Mouse (Mus musculus) intestine, embryonic 14.5 days (tissue): ENCODE measurements around the gene Myo9b. TPM values are rescaled to one million over a fixed set of nuclear protein-coding genes. Genes with fewer than 3 reads are reported as not detected.

Experiments used
- ATAC-seq: fragments of 200-750 bp; cut with Nextera tagmentation; replicated peaks from 2 replicates; pipeline ENCODE4 v1.8.0; 2017; ENCODE audit warnings: low read depth, moderate number of reproducible peaks, moderate TSS enrichment, moderate library complexity; ENCODE audit not compliant: low FRiP score, low TSS enrichment
- DNase-seq: peaks from one replicate; pipeline ENCODE4 v3.0.0-alpha.2; 2018; ENCODE audit warnings: low spot score
- H3K27ac ChIP-seq: fragments of 300-500 bp; sonication (generic); 2 replicates; pipeline ENCODE4 v1.5.1; 2014; ENCODE audit warnings: low read depth, mild to moderate bottlenecking, control low read depth
- H3K27me3 ChIP-seq: fragments of 300-500 bp; sonication (generic); replicated peaks from 2 replicates; pipeline ENCODE4 v1.6.1; 2014; ENCODE audit warnings: low read length, control low read depth; ENCODE audit not compliant: control insufficient read depth, insufficient read depth
- H3K36me3 ChIP-seq: fragments of 300-500 bp; sonication (generic); 2 replicates; pipeline ENCODE4 v1.6.1; 2014; ENCODE audit warnings: low read length, control low read depth; ENCODE audit not compliant: control insufficient read depth, insufficient read depth
- H3K4me1 ChIP-seq: fragments of 300-500 bp; sonication (generic); replicated peaks from 2 replicates; pipeline ENCODE4 v1.6.1; 2014; ENCODE audit warnings: low read length, control low read depth, mixed read lengths; ENCODE audit not compliant: control insufficient read depth, insufficient read depth
- H3K4me2 ChIP-seq: fragments of 300-500 bp; sonication (generic); 2 replicates; pipeline ENCODE4 v1.6.1; 2014; ENCODE audit warnings: low read length
- H3K4me3 ChIP-seq: fragments of 300-500 bp; sonication (generic); 2 replicates; pipeline ENCODE4 v1.5.1; 2014; ENCODE audit warnings: low read depth, low read length, control low read depth, mixed read lengths
- H3K9ac ChIP-seq: fragments of 300-500 bp; sonication (generic); 2 replicates; pipeline ENCODE4 v1.6.1; 2014; ENCODE audit warnings: mild to moderate bottlenecking, low read length
- H3K9me3 ChIP-seq: fragments of 300-500 bp; sonication (generic); 2 replicates; pipeline ENCODE4 v1.6.1; 2016; ENCODE audit warnings: low read length, control low read depth; ENCODE audit not compliant: control insufficient read depth
- WGBS: fragments of 180-500 bp; shearing (Covaris S2); extraction: QIAGEN DNeasy Blood & Tissue Kit; methylation state at CpG from one replicate; pipeline ENCODE4 v1.1.7; 2014; 5-methylcytosine and 5-hydroxymethylcytosine counted together
- polyA plus RNA-seq: library from polyadenylated mRNA; unstranded; fragments of >200 nt; fragmentation: Nextera tagmentation; extraction: Ambion mirVana; gene quantifications from 2 replicates; pipeline ENCODE4 v1.2.1, GENCODE M21; 2014

Myo9b gene
- polyA plus RNA-seq, 1 experiment from 2014 or later, result 21.6 TPM

- no peak overlapping the region for H3K27ac ChIP-seq
- 86% methylated on average over 12 of the region's 12 CpGs for WGBS
- H3K4me1 ChIP-seq, result peaks cover 29% of the 10 kb centered on the region
- H3K4me3 ChIP-seq, result no peak overlapping the region
- H3K4me2 ChIP-seq, result no peak overlapping the region
- no peaks in the 10 kb centered on the region for H3K9me3 ChIP-seq
- no peaks in the 10 kb centered on the region for H3K27me3 ChIP-seq
- ATAC-seq (no peak), DNase-seq (no peak)
- peaks cover 48% of the 10 kb centered on the region for H3K36me3 ChIP-seq
- H3K9ac ChIP-seq, result no peak overlapping the region
Observed at GRCm38 (mm10) chr8:71372427-71372826, 99.9 kb downstream of the Myo9b start.

GRCm38 (mm10) chr8:71373000-71373399, 100.5 kb downstream of the Myo9b start:
- WGBS, result 94% methylated on average over 3 of the region's 3 CpGs
- H3K36me3 ChIP-seq, result peaks cover 53% of the 10 kb centered on the region

GRCm38 (mm10) chr8:71374616-71375206, 102.2 kb downstream of the Myo9b start:
- H3K4me1 ChIP-seq, result peaks cover 31% of the 10 kb centered on the region
- H3K4me2 ChIP-seq, result no peak overlapping the region
- no peaks in the 10 kb centered on the region for H3K27me3 ChIP-seq
- no peak overlapping the region for H3K9ac ChIP-seq
- peaks cover 47% of the 10 kb centered on the region for H3K36me3 ChIP-seq
- ATAC-seq (no peak), DNase-seq (no peak)
- no peak overlapping the region for H3K27ac ChIP-seq
- H3K9me3 ChIP-seq, result no peaks in the 10 kb centered on the region
- no peak overlapping the region for H3K4me3 ChIP-seq
- 81% methylated on average over 17 of the region's 17 CpGs for WGBS

More at GRCm38 (mm10) chr8:71373000-71373399, 100.5 kb downstream of the Myo9b start:
- Histone ChIP-seq H3K4me1 (peaks cover 24% of the 10 kb centered on the region), H3K4me3 (no peak overlapping the region), H3K9ac (no peak overlapping the region), H3K27me3 (no peaks in the 10 kb centered on the region), H3K27ac (no peak overlapping the region), H3K9me3 (no peaks in the 10 kb centered on the region), H3K4me2 (no peak overlapping the region)
- ATAC-seq (no peak), DNase-seq (no peak)

GRCm38 (mm10) chr8:71375581-71376422, 103.3 kb downstream of the Myo9b start:
- Histone ChIP-seq H3K36me3 (peaks cover 45% of the 10 kb centered on the region), H3K4me1 (peaks cover 36% of the 10 kb centered on the region), H3K4me3 (peak overlapping the region; percentile 17), H3K4me2 (peak overlapping the region; percentile 44), H3K27me3 (no peaks in the 10 kb centered on the region), H3K27ac (peak overlapping the region; percentile 38; the same call in 1 of the 2 replicates), H3K9me3 (no peaks in the 10 kb centered on the region), H3K9ac (no peak overlapping the region)
- ATAC-seq (peak; percentile 42), DNase-seq (peak; percentile 82)
- WGBS, result 11% methylated on average over 64 of the region's 74 CpGs

- Histone ChIP-seq H3K4me1 (peaks cover 36% of the 10 kb centered on the region), H3K27ac (0 out of 2 replicates have a peak overlapping the region, but pooled peaks have one; percentile 38), H3K9ac (no peak overlapping the region), H3K9me3 (no peaks in the 10 kb centered on the region), H3K4me2 (peak overlapping the region; percentile 44), H3K27me3 (no peaks in the 10 kb centered on the region), H3K36me3 (peaks cover 45% of the 10 kb centered on the region), H3K4me3 (no peak overlapping the region)
- WGBS, result 59% methylated on average over 8 of the region's 8 CpGs
- no peak for DNase-seq
- no peak for ATAC-seq
Observed at GRCm38 (mm10) chr8:71376423-71377030, 104.0 kb downstream of the Myo9b start.

GRCm38 (mm10) chr8:71379008-71379407, 106.5 kb downstream of the Myo9b start:
- peaks cover 30% of the 10 kb centered on the region for H3K36me3 ChIP-seq
- H3K4me1 ChIP-seq, result peaks cover 50% of the 10 kb centered on the region
- H3K4me3 ChIP-seq, result no peak overlapping the region
- peak overlapping the region; percentile 97 for H3K4me2 ChIP-seq
- no peaks in the 10 kb centered on the region for H3K9me3 ChIP-seq
- no peaks in the 10 kb centered on the region for H3K27me3 ChIP-seq
- WGBS, result 77% methylated on average over 4 of the region's 4 CpGs
- H3K27ac ChIP-seq, result no peak overlapping the region
- DNase-seq, result no peak
- no peak overlapping the region for H3K9ac ChIP-seq
- ATAC-seq, result no peak

- H3K36me3 ChIP-seq, result peaks cover 24% of the 10 kb centered on the region
- no peak overlapping the region for H3K27ac ChIP-seq
- no peaks in the 10 kb centered on the region for H3K27me3 ChIP-seq
- WGBS, result 64% methylated on average over 3 of the region's 3 CpGs
- ATAC-seq (no peak), DNase-seq (no peak)
- peak overlapping the region; percentile 97 for H3K4me2 ChIP-seq
- H3K9me3 ChIP-seq, result no peaks in the 10 kb centered on the region
- peak overlapping the region; percentile 85 for H3K9ac ChIP-seq
- peaks cover 50% of the 10 kb centered on the region for H3K4me1 ChIP-seq
- peak overlapping the region; percentile 93 for H3K4me3 ChIP-seq
Observed at GRCm38 (mm10) chr8:71379512-71380075, 107.1 kb downstream of the Myo9b start.
